Mouse (Mus musculus): ENCODE measurements around the gene Gm21679. TPM values are rescaled to one million over a fixed set of nuclear protein-coding genes. Genes with fewer than 3 reads are reported as not detected.
"Not testable (repeated sequence)": the region's sequence is repeated elsewhere in the genome, so short reads cannot be mapped to it uniquely, and the experiment has no call there.

Gm21679 gene
- polyA plus RNA-seq (2012; rRNA removed): not detected in 2 replicates

DNA sequence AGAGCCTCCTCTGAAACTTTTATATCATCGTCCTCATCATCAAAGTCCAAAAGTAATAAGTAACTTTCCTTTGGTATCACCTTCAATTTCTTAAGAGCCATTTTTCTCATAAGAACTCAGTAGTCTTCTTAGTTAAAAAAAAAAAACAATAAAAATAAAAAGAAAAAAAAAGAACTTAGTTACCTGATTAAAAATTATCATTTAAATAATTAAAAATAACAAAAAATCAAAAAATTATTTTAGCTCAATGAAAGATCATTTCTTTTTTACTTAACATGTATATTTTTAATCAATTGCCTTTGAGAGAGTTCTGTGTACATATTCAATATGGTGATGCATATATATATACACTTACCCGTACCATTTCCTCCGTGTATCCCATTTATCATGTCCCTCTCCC is at the start of gene Gm21679:
Gene Gm21679 (minus strand): TSS at position 101 of the 400 bp plus-strand sequence.
- not testable (repeated sequence) for H3K4me1 ChIP-seq (ENCODE audit: control insufficient read depth, insufficient read depth, low read length); H3K4me3 ChIP-seq (ENCODE audit: insufficient read depth, low read length); H3K27ac ChIP-seq (ENCODE audit: insufficient read depth, low read length)
